Mouse (Mus musculus) ovary, postnatal 14 days (tissue): ENCODE measurements around the gene Stil.
"Not testable (repeated sequence)": the region's sequence is repeated elsewhere in the genome, so short reads cannot be mapped to it uniquely, and the experiment has no call there.

Source experiments
- DNase-seq: peaks from one replicate; pipeline ENCODE4 v3.0.0; 2022; ENCODE audit warnings: low spot score

The Stil gene

DNA sequence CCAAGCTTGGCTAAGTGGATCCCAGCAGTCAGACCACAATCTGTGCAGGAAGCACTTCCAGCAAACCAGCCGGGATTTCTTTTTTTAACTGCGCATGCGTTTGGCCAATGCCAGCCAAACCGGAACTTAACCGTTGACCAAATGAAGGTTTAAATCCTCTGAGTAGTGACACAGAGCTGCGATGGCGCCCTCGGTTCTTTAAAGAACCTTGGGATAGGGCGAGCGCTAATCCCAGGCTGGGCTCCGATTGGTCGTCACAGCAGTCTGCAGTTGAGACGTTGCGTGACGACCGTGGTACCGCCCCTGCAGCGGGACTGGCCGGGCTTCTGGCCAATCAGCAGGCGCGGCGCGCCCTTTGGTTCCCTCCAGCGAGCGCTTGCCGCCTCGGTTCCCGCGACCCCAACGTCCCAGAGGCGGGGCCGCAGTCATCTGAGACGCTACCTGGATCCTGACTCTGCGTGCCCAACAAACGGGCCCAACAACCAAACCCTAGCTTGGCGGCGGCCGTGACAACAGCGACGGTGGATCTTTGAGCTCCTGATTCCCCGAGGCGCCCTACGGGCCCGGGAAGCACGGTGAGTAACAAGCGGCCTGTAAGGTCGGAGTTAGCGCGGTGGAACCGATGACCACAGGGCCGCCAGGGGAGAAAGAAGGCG is at the start of gene Stil:
Gene Stil (plus strand): TSS at position 387 of the 656 bp plus-strand sequence.
- peak; percentile 92 for DNase-seq

DNA sequence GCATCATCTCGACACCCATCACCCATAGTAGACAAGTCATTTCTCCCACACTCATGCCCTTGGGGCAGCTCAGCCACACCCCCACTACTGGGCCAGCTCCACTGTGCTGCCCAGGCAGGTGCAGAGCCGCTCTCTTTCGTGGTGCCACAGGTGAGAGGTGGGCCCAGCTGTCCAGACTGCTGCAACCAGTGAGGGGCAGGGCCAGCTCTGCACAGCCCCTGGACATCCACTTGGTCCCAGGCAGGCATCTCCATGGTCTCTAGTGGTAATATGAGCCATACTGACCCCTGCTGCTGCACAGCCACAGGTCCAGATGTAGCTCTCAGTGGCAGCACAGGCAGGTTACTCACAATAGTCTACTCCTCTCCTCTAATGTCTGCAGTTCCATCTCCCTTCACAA is 46.8 kb upstream of the Stil start:
- no peak for DNase-seq

DNA sequence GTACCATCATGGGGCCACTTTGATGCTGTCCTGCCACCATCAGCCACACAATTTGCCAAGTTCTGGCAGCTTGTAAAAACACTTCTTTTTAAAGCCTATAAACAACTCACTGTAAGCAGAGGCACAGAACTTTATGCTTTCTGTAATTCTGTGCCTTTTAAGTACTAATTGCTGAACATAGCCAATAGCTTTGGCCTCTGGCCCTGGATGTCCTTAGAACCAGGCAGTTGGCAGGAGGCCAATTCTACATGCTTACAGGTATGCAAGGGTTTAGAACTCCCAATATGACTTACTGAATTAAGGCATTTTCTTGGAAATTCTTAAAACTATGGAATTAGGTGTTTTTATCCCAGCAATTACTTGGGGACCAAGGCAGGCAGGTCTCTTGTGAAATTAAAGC is 42.6 kb upstream of the Stil start:
- no peak for DNase-seq

DNA sequence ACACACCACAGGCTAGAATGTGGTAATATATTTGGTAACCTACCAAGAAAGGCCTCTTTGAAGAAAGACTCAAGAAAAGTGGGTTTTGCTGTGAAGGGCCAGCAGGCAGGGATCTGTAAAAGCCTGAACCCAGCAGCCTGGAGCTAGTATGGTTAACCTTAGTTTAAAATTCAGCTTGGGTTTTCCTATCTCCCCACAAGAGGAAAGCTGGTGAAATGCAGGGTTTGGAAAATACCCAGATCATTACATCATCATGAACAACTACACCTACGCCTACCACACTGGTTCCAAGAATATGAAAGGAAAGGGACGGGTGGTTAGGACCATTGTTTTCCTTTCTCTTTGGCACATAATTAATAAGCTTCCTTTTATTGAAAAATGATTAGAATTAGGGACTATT is 41.7 kb upstream of the Stil start:
- DNase-seq, result no peak

DNA sequence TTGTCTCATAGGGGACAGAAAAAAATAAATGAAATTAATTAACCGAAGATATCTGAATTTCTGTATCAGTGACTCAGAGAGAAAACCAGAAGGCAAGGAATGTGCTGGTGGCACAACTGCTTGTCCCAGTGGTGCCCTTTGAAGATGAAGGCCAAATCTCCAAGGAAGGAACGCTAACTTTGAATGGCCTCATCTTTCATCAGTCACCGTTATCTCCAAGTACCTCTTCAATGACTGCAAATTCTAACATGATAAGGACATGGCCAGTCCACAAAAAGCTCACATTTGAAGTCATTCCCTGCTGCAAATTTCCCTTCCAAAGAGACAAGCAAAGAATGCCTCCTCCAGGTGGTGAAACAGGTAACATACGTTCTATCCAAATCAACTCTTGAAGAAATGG is 41.2 kb upstream of the Stil start:
- no peak for DNase-seq

DNA sequence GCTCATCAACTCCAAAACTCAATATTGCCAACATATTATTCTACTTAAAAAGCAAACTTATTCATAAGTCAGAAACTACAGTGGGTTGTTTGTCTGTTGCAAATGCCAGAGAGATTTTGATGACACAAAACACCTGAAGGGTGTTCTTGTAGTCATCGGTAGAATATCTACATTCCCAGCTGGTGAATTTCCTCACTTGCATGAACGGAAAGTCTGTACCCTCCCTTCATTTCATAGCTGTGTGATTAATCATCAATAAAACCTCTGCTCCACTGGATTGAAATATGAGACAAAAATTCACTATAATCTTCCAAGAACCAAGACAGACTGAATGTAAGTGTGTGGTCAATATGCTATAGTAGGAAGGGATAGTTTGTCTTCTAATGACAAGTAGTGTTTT is 40.4 kb upstream of the Stil start:
- DNase-seq, result no peak

DNA sequence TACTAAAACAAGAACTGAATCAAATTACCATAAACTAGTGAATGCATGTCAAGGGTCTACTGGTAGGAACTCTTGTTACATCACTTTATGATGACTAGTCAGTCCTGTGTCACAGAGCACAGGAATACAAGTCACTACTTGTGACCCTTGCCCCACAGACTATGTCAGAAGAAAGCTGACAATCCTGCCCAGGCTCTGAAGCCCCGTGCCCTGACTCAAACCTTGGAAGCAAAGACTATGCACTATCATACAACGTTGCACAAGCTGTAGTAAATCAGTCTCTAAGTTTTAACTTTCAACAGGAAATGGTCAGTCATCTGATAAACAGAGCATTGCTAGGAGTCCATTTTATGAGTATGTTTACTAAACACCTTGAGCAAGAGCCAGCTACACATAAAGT is 39.1 kb upstream of the Stil start:
- not testable (repeated sequence) for DNase-seq

DNA sequence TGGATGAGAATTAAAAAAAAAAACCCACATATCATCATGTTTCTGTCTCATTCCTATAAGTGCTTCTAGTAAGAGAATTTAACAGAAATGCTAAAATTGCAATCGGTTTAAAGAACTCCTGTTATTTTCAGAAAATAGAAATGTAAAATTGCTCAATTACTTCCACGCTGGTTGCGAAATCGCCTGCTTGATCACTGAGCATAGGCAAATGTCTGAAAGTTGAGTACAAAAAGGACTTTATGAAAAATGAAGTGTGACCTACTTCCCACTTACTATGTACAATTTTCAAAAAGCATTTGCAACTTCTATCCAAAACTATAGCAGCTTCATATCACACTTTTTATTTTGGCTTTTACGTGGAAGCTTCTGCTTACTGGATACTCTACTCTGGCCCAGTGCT is 29.2 kb upstream of the Stil start:
- no peak for DNase-seq

DNA sequence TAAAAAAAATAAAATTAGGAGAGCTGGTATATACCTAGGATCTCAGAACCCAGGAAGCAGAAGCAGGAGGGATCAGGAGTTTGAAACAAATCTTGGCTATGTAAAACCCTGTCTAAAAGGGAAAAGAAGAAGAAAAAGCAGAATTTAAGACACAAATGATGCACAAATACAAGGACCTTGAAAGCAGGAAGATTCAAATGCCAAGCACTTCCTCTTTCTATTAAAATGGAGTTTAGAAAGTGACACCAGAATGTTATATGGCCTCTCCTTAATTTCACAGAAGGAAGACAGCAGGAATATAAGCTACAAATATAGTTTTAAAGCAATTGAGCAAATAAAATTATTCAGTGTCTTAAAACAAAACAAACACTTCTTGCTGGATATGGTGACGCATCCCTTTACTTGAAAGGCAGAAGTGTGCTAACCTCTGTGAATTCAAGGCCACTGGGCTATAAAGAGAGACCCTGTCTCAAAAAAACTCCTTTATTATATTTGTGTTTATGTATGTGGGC is 26.7 kb upstream of the Stil start:
- DNase-seq, result no peak

DNA sequence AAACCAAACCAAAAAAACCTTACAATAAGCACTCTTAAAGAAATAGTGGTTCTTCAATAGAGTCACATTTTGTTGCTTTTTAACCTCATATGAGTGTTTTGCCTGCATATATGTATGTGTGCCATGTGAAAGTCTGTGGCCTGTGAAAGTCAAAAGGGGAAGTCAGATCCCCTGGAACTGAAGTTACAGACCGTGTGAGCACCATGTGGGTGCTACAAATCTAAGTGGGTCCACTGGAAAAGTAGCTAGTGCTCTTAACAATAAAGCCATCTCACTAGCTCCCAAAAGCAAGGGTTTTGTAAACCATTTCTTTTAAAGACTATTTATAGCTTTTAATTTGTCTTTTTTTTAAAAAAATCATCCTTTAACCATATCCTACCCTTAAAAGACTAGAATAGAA is 17.3 kb upstream of the Stil start:
- DNase-seq, result no peak

DNA sequence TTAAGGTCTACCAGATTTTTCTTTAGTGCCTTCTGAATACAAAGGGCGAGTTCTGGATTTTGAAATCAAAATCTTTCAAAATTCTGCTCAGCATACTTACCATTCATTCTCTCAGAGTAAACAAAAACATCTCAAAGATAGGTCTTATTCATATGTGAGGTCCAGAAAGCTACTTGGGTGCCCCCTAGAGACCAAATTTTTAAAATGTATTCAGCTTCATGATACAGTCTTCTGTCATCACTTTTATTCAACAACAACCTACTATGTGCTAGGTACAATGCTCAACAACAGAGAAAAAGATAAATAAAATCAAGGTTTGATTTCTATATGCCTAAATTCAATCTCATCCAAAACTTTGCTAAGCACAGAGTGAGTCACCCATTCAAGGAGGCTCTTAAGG is 16.9 kb upstream of the Stil start:
- no peak for DNase-seq

DNA sequence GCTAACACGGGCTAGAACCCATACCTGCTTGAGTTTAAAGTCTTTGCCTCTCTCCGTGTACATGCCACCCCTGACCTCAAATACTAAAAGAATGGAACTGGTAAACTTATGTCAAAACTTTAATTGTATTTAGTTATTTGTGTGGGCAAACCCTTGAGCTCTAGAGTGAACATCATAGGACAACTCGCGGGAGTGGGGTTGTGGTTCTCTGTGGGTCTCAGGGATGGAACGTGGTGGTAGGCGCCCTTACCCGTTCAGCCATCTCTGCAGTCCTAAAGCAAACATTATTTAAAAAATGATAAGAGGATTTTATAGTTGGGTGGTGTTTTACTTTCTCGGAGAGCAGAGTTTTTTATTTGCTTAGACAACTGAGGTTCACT is 13.8 kb upstream of the Stil start:
- DNase-seq, result no peak

DNA sequence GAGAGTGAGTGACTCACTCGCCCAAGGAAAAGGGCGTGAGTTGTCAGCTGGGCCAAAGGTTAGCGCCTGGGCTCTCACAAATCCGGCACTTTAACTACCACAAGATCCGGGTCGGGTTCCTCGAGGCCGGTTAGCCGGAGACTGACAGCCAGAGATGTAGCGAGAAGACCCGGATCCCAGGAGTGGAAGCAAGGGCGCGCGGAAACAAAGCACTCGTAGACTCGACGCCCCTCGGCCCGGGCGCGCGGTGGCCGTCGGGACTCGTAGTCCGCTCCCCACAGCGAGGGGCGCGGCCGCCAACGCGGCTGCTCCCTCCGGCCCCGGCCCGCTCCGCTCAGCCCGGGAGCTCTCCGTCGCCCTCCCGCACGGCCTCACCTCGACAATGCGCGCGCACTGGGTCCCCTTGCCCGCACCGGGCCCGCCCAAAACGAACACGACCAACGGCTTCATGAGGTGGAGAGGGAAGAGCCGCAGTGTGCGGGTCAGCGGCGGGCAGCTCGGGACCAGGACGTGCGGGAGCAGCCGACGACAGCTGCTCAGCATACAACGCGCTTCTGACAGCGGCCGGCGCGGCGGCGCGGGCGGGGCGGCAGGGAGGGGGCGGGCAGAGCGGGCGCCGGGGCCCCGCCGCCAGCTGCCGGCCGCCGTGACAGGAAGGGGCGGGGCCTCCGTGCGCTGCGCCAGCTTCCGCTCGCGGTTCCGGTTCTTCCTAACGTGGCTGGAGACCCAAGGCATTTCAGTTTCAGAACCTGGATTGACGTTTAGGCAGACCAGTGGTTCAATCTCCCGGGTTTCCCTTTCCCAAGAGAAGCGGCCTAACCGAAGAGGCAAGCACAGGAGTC is 13.1 kb upstream of the Stil start, which contains the start of gene Cmpk1:
Gene Cmpk1 (minus strand): TSS at position 651 of the 842 bp plus-strand sequence.
- DNase-seq, result peak; percentile 76

DNA sequence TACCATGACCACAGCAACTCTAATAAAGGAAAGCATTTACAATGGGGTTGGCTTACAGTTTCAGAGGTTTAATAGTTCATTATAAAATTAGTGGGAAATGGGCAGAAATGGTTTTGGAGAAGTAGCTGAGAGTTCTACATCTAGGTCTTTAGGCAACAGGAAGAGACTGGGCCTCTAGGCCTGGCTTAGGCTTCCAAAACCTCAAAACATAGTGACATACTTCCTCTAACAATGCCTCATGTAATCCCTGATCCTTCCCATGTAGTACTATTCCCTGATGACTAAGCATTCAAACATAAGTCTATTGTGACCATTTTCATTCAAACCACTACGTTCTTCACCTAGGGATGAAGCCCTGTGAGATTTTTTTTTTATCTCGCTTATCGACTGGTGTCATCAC is 5.7 kb upstream of the Stil start:
- DNase-seq, result no peak

DNA sequence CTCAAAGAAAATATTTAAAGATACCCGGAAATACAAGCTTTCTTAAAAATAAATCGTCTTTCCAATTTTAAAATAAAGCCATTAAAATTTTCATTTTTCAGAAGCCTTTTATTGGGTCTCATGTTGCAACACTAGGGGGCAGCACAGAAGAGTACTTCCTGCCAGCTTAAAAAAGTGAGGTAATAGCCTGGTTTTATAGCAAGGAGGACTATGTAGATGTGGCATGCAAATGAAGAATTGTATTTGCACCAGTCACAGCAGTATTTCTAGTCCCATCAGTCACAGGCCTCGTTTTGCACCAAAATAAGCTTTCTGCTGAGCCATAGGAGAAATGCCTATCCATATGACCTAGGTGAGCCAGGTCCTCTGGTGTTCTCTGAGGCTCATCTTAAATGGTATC is 2.9 kb upstream of the Stil start:
- peak; percentile 9 for DNase-seq

DNA sequence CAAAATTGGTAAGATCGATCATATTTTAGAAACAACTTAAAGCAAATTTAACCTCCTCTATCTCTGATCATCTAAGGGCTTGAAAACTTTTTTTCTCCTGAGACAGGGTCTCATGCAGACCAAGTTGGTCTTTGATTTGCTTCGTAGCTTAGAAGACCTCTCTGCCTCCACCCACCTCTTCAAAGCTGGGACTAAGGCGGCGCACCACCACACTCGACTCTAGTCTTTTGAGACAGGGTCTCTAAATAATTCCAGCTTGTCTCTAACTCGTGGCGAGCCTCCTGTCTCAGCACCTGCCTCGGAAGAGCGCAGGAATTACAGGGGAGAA is 550 bp upstream of the Stil start:
- no peak for DNase-seq

DNA sequence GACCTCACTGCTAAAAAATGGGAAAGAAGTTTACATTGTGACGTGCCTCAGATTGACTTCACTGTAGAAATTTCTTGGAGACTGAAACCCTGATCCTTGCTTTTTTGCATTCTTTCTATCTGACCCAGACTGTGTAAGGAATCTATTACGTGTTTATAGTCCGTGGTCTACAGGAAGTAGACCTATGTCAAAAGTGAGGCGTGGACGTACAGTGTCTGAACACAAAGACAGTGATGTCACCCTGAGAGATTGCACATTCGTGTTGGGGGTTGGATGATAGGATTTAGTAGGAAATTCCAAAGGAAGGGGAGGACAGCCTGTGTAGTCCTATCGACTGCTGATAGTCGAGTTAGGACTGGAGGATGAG is 453 bp downstream of the Stil start:
- no peak for DNase-seq

DNA sequence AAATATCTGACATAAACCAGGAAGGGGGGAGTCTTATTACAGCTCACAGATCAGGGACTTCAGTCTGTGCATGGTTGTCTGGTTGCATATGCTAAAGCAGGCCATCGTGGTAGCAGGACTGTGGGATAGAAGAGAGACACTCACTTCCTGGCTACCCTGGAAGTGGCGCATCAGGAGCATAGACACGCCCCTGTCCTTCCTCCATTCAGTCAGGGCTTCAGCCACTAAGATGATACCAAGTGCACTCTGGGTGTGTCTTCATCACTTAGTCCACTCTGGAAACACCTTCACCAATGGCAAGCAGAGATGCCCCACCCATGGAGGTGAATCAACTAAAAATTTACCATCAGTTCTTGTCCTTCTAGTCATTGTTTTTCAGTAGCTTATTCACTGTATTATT is 14.3 kb downstream of the Stil start:
- no peak for DNase-seq

DNA sequence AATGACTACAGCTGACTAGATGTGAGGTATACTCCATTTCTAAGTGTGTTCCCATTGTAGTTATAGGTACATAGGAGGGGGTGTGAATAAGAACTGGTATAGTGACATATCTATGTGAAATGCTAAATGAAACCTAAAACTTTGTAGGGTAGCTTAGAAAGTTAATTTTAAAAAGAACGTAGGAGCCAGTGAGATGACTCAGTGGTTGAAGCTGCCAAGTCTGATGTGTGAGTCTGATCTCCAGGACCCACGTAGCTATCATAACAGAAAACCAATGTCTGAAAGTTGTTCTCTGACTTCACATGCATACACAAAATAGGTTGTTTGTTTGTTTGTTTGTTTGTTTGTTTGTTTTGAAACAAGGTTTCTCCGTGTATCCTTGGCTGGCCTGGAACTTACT is 20.0 kb downstream of the Stil start:
- DNase-seq, result no peak

DNA sequence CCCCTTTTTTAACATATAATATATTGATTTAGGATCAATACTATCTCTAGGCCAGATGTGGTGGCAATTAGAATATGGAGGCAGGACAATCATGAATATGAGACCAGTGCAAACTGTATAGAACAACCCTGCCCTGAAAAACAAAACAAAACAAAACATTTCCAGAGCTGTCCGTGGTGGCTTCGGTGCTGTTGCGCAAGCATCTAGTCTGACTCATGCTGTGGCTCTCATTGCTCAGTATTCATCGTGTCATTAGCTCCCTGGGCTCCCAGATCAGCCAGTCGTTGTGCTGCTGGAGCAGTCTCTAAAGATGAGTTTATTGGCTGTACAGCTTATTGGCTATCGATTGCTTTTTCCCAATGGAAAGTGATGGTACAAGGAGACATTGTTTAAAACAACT is 35.1 kb downstream of the Stil start:
- DNase-seq, result no peak

DNA sequence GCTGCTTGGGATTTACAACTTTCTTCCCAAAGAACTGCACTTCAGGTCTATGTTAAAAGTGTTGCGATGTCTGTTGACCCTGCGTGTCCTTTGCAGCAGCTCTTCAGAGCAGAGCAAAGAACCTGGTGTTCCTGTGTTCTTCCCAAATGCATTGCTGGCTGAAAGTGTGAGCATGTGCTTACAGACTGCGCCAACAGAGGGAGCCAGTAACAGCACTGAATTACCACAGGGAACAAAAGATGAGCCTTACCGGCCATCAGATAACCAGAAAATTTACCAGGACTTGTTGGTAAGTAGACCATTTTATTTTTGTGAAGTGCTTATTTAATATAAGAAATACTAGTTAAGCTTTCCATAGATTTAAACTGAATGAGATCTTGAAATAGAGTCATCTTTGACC is 38.3 kb downstream of the Stil start:
- no peak for DNase-seq

DNA sequence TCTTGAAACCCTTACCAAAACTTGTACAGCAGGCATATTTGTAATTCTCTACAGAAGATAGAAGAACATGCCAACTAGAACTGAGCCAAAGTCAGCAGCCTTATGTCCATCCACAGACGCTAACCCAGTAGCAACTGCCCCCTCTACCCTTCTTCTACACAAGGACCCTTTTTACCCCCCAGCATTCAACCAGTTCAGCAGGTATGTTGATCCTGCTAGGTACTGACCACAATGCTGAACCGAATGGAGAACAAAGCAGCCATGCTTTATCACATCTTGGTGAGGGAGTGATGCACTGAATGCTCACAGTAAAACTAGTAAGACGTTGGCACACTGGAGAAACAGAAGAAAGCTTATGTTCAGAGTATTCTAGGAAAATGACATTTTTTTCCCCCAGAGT is 45.7 kb downstream of the Stil start:
- no peak for DNase-seq

DNA sequence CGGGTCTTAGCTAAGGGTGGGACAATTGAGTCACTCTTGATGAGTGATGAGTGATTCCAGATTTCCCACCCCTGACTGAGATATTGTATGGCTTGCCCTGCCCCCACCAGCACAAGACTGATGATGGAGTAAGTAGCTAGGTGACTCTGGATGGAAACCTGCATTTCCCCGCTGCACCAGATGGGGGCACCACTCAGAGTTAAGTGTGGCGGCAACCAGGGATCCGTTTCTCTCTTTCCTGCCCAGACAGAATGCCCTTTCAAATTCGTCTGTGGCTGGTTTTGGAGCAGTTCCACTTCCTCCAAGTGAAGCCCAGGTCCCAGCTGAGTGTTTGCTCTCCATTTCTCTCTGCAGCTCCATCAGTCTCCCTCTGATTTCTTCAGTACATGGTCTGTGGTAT is 47.8 kb downstream of the Stil start:
- DNase-seq, result no peak

DNA sequence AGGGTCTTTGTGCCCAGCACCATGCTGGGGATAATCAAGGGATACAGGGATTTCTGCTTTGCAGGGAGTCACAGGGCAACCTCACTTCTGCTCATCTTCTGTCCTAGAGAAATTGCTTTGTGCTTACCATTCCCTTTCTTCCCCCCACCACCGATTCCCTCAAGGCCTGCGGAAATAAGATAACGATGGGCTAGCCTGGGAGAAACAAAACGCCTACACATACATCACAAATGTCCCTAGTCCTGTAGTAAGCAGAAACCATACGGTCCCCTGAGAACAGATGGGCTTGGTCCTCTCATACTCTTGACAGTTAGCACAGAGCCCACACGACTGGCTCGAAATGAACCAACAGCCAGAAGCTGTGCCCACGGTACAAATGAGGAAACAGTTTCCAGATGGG is 48.2 kb downstream of the Stil start:
- DNase-seq, result no peak
